Mouse (Mus musculus) kidney, adult 2 months (tissue): ENCODE measurements around the gene Cox15.

Source experiments
- CTCF ChIP-seq: fragments of 200-500 bp; conservative IDR thresholded peaks from 2 replicates; pipeline ENCODE4 v1.5.1; 2011; ENCODE audit warnings: low read depth, mild to moderate bottlenecking, control low read depth, low read length, moderate library complexity, mixed read lengths; ENCODE audit not compliant: insufficient read depth, insufficient read length
- POLR2A ChIP-seq: fragments of 200-500 bp; IDR thresholded peaks from one replicate; pipeline ENCODE4 v1.6.1; 2011; ENCODE audit warnings: low read depth, low read length, control low read depth

GRCm38 (mm10) chr19:43723501-43723900 lies 29.3 kb downstream of the Cox15 start:
- TF ChIP-seq POLR2A (no peak), CTCF (no peak)
